Mouse (Mus musculus): ENCODE measurements at regions not wholly inside any gene's neighbourhood (a gene's known extent, or its start where the extent isn't known, plus 50 kb on each side); places are given as distances from the start of the nearest gene placed in this dataset.

DNA sequence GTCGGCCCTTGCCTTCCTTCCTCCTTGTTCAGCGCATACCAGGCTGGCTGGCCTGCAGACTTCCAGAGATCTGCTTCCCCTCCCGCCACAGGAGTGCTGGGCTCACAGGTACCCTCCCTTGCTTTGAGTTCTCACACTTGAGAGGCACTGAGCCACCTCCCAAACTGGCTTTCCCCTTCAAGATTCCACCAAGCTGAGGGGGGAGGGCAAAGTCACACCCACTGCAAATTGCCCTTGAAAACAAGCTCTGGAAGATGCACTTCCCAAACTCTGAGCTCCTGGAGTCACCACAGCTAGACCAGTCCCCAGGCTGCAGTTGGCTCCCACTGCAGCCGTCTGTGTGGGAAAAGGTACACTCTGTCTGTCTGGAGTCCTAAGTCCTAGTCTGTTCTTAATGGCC is 142.1 kb upstream of the Slc22a12 start:
- DNase-seq (ENCODE audit: low read depth, low spot score), result no peak

DNA sequence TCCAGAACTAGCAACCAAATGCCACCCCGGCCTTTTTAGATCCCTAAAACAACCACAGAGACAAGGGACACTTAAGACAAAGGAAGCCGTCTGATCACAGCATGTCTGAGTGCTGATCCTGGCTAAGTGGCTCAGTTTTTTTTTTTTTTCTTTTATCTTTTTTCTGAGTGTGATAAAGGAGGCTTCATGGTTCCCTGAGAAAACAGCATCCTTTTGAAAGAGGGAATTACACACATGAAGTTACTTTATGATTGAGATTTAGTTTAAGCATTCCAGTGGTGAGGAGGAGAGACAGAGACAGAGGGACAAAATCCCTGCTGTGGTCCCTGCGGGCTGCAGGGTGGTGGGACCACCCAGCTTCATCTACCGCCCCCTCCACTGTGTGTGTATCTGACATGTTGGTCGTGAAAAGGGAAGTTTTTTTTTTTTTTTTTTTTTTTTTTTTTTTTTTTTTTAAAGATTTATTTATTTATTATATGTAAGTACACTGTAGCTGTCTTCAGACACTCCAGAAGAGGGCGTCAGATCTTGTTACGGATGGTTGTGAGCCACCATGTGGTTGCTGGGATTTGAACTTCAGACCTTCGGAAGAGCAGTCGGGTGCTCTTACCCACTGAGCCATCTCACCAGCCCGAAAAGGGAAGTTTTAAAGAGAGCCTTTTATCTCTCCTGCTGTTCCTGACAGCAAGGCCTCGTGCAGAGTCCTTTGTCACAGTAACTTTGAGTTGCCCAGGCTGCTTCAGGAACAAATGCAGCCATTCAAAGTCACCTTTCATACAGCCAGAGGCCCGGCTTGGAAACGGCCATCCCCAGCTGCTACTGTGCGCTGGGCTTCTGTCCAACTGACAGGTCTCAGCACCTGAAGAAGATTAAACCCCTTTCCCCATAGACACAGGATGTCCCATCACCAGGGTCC is 136.8 kb upstream of the Slc22a12 start:
- DNase-seq (ENCODE audit: low read depth, low spot score), result peak; percentile 29

DNA sequence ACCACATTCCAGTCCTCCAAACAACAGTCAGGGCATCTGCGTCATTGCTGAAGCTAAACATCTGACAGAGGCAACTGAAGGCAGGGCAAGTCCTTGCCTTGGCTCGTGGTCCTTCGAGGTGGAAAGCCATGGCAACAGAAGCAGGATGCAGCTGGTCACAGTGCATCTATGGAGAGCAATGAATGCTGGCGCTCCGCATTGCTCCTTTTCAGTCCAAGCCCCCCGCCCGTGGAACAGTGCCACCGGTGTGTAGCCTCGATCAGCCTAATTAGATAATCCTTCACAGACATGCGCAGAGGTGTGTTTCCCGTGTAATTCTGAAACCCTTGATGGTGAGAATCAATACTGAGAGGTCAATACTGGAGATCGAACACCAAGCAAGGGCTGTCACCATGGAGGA is 134.7 kb upstream of the Slc22a12 start:
- DNase-seq (ENCODE audit: low read depth, low spot score), result no peak

DNA sequence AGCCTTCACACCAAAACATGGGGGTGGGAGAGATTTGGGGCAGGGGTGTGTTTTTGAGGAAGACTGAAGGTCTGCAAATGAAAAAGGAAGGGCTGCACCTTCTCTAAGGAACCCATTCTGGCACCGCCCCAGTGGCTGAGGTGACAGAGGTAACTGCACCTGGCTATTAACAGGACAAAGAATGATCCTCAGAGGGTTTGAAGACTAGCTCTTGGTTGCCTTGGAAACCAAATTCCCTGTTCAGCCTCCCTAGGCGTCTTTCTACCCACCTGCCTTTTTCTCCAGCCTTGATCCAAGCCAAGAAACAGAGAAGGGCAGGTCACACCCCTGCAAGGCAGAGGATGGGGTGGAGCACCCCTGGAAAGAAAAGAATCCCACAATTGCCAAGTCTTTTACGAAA is 132.8 kb upstream of the Slc22a12 start:
- peak; percentile 34 for DNase-seq (ENCODE audit: low read depth, low spot score)

DNA sequence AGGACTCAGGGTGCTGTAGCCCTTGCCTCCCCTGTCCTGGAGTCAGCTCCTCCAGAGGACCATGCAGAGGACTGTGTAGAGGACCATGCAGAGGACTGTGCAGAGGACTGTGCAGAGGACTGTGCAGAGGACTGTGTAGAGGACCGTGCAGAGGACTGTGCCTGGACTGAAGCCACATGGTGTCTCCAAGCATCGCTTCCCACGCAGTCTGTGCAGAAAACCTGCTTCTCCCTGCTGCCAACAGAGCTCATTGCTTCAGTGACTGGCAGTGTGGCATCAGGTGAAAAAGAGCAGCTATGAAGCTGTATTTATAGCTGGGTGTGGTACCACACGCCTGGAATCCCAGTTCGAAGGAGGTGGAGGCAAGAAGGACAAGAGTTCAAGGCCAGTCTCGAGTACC is 128.9 kb upstream of the Slc22a12 start:
- peak; percentile 91 for DNase-seq (ENCODE audit: low read depth, low spot score)

DNA sequence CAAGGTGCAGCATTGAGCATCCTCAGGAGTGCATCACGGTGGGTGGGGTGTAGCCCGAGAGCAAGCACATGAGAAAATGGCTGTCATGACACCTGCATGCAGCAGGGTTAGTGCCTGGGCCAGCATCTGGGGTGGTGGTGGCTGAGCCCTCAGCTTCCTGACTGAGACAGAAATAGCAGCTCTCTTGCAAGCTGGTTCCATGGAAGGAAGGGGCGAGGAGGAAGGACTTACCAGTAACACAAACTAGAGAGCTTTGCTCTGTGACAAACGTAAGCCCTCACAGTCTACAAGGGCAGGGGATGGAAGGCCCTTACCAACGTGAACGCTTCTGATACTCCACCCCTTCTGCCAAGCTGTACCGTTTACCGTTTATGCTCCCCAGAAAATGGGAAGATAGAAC is 127.0 kb upstream of the Slc22a12 start:
- DNase-seq (ENCODE audit: low read depth, low spot score), result peak; percentile 51

DNA sequence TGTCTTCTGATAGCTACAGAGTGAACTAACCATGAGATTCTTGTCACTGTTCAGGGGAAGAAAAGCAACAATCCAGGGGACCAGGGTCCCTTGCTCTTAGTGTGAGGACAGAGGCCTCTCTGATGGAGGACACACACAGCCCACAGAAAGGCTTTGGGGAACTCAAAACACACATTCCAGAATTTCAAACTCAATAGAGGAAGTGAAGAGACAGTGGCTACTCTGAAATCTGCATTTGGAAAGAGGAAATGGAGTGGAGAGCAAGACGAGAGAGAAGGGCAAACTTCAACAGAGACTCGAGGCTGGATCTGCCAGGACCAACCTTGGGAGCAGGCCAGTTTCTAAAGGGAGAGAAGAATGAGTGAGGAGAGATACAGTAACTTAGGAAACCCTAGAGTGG is 125.7 kb upstream of the Slc22a12 start:
- DNase-seq (ENCODE audit: low read depth, low spot score), result no peak

DNA sequence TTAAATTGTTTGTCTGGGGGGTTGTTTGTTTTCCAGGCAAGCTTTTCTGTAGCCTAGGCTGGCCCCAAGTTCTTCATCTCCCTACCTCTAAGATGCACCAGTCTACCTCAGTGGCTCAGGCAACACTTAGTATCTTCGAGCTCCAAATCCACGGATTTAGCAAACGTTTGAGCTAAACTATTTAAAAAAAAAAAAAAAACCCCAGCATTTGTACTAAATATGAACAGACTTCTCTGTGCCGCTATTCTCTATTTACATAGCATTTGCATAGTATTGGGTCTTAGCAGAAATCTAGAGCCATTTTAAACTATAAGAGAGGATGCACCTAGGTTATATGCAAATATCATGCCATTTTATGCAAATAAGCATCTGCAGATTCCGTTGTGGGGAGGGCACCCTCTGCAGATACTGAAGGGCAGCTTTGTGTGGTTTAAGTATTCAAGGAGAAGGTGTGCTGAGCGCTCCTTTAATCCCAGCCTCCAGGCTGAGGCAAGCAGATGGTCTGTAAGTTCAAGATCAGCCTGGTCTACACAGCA is 123.4 kb upstream of the Slc22a12 start:
- no peak for DNase-seq (ENCODE audit: low read depth, low spot score)

DNA sequence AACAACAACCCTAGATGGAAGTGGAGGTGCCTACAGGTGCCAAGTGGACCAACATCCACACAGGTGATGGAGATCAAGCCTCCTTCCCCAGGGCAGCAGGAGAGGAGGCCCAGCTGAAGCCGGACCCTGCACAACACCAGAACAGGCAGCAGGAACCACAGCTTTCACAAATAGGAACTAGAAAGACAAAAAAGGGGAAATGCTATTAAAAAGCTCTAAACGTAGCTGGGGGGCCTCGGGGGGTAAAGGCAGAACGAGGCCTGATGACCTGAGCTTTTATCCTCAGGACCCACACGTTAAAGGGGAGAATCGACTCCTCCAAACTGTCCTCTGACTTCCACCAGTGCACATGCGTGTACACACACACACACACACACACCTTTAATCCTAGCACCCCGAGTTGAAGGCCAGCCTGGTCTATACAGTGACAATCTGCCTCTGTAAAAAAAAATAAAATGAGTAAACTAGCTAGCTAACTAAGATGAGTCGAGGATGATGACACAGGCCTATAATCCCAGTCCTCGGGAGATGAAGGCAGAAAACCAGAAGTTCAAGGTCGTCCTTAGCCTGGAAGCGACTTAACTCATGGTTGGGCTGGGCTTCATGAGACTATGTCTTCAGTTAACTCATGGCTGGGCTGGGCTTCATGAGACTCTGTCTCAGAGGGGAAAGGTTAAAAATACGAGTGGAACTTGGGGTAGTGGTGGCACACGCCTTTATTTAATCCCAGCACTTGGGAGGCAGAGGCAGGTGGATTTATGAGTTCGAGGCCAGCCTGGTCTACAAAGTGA is 122.6 kb upstream of the Slc22a12 start:
- no peak for DNase-seq (ENCODE audit: low read depth, low spot score)

DNA sequence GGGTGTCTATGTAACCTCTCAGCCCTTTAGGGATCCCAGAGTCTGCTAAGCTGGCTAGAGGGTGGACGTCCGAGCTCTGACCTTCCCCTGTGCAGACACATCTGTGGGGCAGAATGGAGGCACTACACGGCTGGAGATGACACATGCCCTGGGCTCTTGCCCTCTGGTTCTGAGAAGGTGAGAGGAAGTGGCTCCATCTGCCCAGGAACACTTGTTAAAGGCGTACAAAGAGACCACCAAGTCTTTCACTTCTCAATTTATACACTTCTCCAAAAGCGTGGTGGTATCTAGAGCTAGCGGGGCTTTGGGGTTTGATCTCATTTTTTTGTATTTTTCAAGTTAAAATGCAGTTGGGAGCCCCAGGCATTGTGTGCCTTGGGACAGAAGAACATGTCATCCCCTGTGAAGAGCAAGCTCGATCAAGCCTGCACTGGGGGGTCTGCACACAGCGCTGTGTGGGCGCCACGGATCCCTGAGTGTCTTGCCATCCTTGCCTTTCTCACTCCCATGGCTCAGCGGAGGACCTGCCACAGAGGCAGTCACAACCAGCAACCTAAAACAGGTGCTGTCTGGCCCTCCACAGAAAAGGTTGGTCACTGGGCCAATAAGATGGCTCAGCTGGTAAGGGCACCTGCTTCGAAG is 121.6 kb upstream of the Slc22a12 start:
- no peak for DNase-seq (ENCODE audit: low read depth, low spot score)

DNA sequence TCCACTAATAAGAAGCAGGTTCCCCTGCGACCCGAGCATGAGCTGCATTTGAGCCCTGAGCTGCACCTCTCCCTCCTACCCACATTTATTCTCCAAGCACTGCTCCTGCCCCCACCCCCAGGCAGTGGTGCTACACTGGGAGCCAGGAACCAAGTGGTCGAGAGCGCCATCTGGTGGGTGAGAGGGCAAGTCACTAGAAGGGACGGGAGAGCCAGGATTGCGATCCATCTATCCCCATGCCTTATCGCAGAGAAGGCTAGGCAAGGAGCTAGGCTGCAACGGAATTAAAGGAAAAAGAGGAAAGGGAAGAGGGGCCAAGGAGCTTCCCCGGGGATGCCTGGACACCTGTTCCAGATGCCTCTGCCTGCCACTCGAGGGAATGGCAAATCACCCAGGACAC is 120.6 kb upstream of the Slc22a12 start:
- DNase-seq (ENCODE audit: low read depth, low spot score), result peak; percentile 91

DNA sequence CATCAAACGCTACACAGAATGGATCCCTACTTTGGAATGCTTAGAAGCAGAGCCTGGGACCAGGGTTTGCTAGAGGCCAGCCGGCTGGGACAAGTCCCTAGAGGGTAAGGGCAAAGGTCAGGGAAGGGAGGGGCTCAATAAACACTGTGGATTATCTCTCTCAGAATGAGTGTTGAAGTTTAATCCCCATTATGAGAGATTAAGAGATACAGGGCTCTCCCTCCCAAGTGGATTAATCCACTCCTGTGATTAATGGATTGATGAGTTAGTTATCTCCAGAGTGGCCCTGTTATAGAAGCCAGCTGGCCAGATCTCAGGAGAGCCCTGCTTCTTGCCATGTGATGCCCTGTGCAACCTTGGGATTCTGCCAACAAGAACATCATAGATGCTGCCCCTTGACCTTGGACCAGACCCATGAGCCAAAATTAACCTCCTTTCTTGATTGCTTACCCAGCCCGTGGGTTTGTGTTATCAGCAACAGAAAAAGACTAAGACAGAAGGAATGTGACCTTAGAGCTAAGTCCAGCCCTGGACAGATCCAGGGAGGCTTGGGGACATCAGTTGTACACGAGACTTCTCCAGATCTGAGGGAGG is 119.6 kb upstream of the Slc22a12 start:
- DNase-seq (ENCODE audit: low read depth, low spot score), result no peak

DNA sequence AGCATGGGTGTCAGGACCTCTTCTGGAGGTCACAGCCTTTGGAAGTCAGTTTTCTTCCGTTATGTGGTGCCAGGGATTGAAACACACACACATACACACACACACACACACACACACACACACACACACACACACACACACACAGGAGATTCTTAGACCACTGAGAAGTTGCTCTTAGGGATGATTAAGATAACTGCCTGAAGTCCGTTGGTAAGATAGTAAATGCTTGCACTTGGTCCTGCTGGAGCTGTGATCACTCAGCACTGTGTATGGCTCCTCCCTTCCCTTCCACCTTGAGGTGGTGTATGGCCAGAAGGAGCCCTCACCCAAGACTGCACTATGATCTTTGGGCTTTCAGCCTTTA is 118.7 kb upstream of the Slc22a12 start:
- no peak for DNase-seq (ENCODE audit: low read depth, low spot score)

DNA sequence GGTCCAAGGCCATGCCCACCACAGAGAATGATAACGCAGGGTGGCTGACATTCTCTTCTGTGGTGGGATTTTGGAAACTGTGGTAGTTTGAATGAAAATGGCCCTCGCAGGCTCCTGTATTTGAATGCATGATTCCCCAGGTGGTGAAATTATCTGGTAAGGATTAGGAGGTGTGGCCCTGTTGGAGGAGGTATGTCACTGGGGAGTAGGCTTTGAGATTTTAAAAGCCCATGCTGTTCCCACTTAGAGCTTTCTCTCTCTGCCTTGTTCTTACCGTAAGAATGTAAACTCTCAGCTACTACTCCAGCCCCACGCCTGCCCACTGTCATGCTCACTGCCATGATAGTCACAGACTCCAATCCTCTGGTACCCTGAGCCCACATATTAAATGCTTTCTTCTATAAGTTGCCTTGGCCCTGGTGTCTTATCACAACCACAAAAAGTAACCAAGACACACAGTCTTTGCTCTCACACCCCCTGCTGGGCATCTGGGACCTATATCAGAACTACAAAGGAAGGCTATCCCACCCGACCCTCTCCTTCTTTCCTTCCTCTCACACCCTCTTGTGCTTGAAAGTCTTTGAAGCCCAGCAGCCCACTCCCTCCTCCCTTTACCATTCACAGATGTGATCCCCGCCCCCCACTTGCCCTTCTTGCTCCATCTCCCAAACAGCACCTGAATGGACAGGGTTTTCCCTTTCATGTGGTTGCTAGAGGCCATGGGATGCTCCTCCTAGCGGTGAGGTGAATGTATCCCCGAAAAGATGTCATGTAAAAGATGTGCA is 118.1 kb upstream of the Slc22a12 start:
- DNase-seq (ENCODE audit: low read depth, low spot score), result no peak

DNA sequence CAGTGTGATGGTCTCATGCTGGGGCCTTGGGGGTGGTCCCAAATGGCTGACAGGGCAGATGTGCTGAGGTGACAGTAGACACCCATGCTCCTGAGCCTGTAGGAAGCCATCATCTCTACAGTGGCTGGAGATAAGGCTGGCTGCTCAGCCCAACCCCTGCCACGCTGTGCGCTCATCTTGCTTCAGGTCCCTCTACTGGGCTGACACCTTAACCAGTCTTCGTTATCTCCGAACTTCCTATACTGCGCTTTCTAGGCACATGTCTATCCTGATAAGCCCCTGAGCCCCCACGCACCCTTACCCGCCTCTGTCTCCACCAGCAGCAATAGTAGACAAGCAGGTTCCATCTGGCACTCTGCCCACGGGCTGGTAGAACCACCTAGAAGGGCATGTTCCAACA is 117.3 kb upstream of the Slc22a12 start:
- DNase-seq (ENCODE audit: low read depth, low spot score), result no peak

DNA sequence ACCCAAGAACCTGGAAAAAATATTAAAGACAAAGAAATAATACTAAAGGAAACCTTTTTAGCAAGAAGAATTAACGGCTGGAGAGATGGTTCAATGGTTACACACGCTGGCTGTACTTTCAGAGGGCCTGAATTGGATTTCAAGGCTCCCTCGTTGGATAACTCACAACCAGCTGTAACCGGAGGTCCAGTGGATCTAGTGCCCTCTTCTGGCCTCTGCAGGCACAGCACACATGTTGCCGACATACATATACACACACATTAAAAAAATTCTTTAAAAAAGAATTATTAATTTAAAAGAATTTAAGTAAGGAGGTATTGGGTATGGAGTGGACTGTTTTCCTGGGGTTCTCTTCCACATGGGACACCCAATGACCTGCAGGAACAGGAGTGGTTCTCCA is 111.7 kb upstream of the Slc22a12 start:
- no peak for DNase-seq (ENCODE audit: low read depth, low spot score)

DNA sequence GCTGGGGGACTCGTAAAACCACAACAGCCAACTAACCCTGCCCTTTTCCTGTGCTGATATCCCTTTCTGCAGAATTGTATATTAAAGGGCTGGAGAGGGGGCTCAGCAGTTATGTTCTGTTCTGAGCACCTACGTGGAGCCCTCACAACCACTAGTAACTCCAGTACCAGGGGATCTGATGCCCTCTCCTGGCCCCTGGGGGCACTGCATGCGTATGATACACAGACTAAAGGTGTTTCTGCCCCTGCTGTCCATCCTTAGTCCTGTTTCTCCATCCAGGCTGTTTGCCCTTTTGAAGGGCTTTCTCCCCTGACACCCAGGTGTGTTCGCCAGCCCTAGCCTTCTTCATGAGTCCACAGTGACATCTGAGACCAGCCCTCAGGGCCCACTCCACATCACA is 109.9 kb upstream of the Slc22a12 start:
- no peak for DNase-seq (ENCODE audit: low read depth, low spot score)

DNA sequence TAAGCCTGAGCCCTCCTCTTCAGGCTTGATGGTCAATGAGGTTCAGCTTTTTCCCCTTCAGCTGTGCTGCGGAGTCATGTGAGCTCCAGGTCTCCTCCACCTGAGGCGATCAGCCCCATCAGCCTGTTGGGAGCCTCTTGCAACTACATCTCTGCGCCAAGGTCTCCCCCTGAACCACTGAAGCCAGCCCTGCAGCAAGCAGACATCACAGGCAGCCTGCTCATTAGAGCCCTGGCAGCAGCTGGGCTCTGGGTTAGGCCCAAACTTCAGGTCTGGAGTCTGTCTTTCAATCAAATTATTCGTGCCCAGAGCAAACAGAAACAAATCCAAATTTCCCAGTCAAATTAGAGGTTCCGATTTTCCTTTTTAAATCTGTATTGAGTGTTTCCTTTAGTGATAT is 108.4 kb upstream of the Slc22a12 start:
- DNase-seq (ENCODE audit: low read depth, low spot score), result no peak

DNA sequence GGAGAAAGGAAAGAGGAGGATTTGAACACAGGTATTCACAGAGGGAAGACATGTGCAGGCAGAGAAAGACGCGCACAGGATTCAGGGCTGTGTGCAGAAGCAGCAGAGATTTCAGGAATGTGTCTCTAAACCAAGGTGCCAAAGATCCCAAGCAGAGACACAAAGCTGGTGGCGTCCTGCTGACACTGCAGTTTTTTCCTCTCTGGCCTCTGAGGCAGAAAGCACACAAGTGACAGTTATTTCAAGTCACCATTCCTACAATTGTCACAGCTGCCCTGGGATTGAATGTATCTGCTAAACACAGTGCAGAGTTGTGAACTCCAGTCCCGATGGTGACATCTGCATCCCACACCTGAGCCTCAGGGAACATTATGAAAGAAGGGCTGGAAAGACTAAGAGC is 107.1 kb upstream of the Slc22a12 start:
- DNase-seq (ENCODE audit: low read depth, low spot score), result no peak

DNA sequence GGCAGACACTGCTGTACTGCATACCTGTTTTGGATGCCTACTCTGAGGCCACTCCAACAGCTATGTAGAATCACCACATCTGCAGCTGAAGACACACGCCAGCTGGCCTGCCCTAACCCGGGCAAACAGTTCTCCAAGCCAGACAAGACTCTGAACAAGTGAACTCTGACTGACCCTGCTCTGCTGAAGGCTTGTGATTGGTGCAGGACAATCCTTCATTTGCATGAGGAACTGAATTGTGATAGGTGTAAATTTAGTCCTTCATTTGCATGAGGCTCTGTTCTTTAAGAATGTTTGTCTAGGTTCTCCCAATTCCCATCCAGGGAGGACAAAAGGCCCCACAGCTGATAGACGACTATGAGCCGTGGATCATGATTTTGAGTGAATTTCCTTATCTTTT is 104.9 kb upstream of the Slc22a12 start:
- no peak for DNase-seq (ENCODE audit: low read depth, low spot score)

DNA sequence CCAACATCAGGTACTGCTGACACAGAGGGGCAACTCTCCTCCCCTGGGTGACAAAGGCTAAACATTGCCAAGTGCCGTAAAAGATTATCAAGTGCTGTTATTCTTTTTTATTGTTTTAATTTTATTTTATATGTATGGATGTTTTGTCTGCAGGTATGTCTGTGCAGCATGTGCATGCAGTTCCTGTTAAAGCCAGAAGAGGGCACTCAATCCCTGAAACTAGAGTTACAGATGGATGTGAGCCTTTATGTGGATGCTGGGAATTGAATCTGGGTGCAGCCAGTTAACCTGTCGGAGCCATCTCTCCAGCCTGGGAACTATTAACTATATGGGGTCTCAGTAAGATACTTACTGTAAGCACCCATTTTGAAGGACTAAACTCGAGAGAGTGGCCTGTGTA is 104.4 kb upstream of the Slc22a12 start:
- DNase-seq (ENCODE audit: low read depth, low spot score), result no peak
